Mouse (Mus musculus) limb, embryonic 11.5 days (tissue): ENCODE measurements around the gene Tekt3. TPM values are rescaled to one million over a fixed set of nuclear protein-coding genes. Genes with fewer than 3 reads are reported as not detected.

Experiments used
- ATAC-seq: fragments of 200-750 bp; cut with Nextera tagmentation; 2 replicates; pipeline ENCODE4 v1.8.0; 2017; ENCODE audit warnings: low read depth; ENCODE audit not compliant: insufficient number of reproducible peaks, low FRiP score, low TSS enrichment
- DNase-seq: peaks from one replicate; pipeline ENCODE4 v3.0.0-alpha.2; 2015; ENCODE audit warnings: low spot score
- H3K27ac ChIP-seq: fragments of 300-500 bp; sonication (generic); replicated peaks from 2 replicates; pipeline ENCODE4 v1.5.1; 2014; ENCODE audit warnings: low read depth, mild to moderate bottlenecking, low read length
- H3K27me3 ChIP-seq: fragments of 300-500 bp; sonication (generic); 2 replicates; pipeline ENCODE4 v1.6.1; 2014; ENCODE audit warnings: mild to moderate bottlenecking, low read length, mixed read lengths; ENCODE audit not compliant: control insufficient read depth, insufficient read depth
- H3K36me3 ChIP-seq: fragments of 300-500 bp; sonication (generic); 2 replicates; pipeline ENCODE4 v1.6.1; 2014; ENCODE audit warnings: mild to moderate bottlenecking, low read length, moderate library complexity, mixed read lengths; ENCODE audit not compliant: control insufficient read depth, insufficient read depth
- H3K4me1 ChIP-seq: fragments of 300-500 bp; sonication (generic); 2 replicates; pipeline ENCODE4 v1.6.1; 2014; ENCODE audit warnings: low read length, mixed read lengths; ENCODE audit not compliant: control insufficient read depth, insufficient read depth
- H3K4me2 ChIP-seq: fragments of 300-500 bp; sonication (generic); 2 replicates; pipeline ENCODE4 v1.6.1; 2014; ENCODE audit warnings: low read depth, mild to moderate bottlenecking, moderate library complexity; ENCODE audit not compliant: severe bottlenecking
- H3K4me3 ChIP-seq: fragments of 300-500 bp; sonication (generic); 2 replicates; pipeline ENCODE4 v1.5.1; 2014; ENCODE audit warnings: low read depth, low read length
- H3K9ac ChIP-seq: fragments of 300-500 bp; sonication (generic); 2 replicates; pipeline ENCODE4 v1.6.1; 2014; ENCODE audit warnings: mild to moderate bottlenecking, low read length
- H3K9me3 ChIP-seq: fragments of 300-500 bp; sonication (generic); 2 replicates; pipeline ENCODE4 v1.6.1; 2016; ENCODE audit warnings: low read length; ENCODE audit not compliant: control insufficient read depth
- WGBS: fragments of 180-500 bp; shearing (Covaris S2); extraction: QIAGEN DNeasy Blood & Tissue Kit; methylation state at CpG from one replicate; pipeline ENCODE4 v1.1.7; 2014; 5-methylcytosine and 5-hydroxymethylcytosine counted together
- polyA plus RNA-seq: library from polyadenylated mRNA; unstranded; fragments of >200 nt; fragmentation: Nextera tagmentation; extraction: Ambion mirVana; gene quantifications from 2 replicates; pipeline ENCODE4 v1.2.1, GENCODE M21; 2014

The Tekt3 gene
- polyA plus RNA-seq, 1 experiment from 2014 or later, result not detected

- ATAC-seq, result no peak
- no peak for DNase-seq
- no peaks in the 10 kb centered on the region for H3K4me1 ChIP-seq
- no peaks in the 10 kb centered on the region for H3K9me3 ChIP-seq
- H3K27me3 ChIP-seq, result no peaks in the 10 kb centered on the region
- no peak overlapping the region for H3K4me2 ChIP-seq
- no peak overlapping the region for H3K4me3 ChIP-seq
- no peak overlapping the region for H3K27ac ChIP-seq
- H3K36me3 ChIP-seq, result no peaks in the 10 kb centered on the region
- 90% methylated on average over 2 of the region's 2 CpGs for WGBS
- no peak overlapping the region for H3K9ac ChIP-seq
Measured at GRCm38 (mm10) chr11:63104026-63104425, 42.6 kb downstream of the Tekt3 start.

GRCm38 (mm10) chr11:63109230-63109775 lies 47.8 kb downstream of the Tekt3 start:
- H3K27ac ChIP-seq, result no peak overlapping the region
- 73% methylated on average over 1 of the region's 1 CpGs for WGBS
- no peaks in the 10 kb centered on the region for H3K27me3 ChIP-seq
- H3K4me3 ChIP-seq, result no peak overlapping the region
- DNase-seq (no peak), ATAC-seq (no peak)
- no peaks in the 10 kb centered on the region for H3K4me1 ChIP-seq
- no peaks in the 10 kb centered on the region for H3K36me3 ChIP-seq
- no peak overlapping the region for H3K4me2 ChIP-seq
- H3K9ac ChIP-seq, result no peak overlapping the region
- no peaks in the 10 kb centered on the region for H3K9me3 ChIP-seq

- no peaks in the 10 kb centered on the region for H3K27me3 ChIP-seq
- 90% methylated on average over 3 of the region's 3 CpGs for WGBS
- no peak for ATAC-seq
Measured at GRCm38 (mm10) chr11:63110329-63110728, 48.9 kb downstream of the Tekt3 start.

GRCm38 (mm10) chr11:63114807-63115641 lies 53.6 kb downstream of the Tekt3 start:
- Histone ChIP-seq H3K4me2 (no peak overlapping the region), H3K36me3 (no peaks in the 10 kb centered on the region), H3K9ac (no peak overlapping the region), H3K4me1 (no peaks in the 10 kb centered on the region), H3K9me3 (no peaks in the 10 kb centered on the region), H3K27ac (no peak overlapping the region), H3K4me3 (no peak overlapping the region), H3K27me3 (no peaks in the 10 kb centered on the region)
- 83% methylated on average over 8 of the region's 8 CpGs for WGBS
- no peak for DNase-seq
- ATAC-seq, result no peak

More at GRCm38 (mm10) chr11:63110329-63110728, 48.9 kb downstream of the Tekt3 start:
- no peaks in the 10 kb centered on the region for H3K4me1 ChIP-seq
- no peaks in the 10 kb centered on the region for H3K36me3 ChIP-seq
- H3K4me2 ChIP-seq, result no peak overlapping the region
- no peaks in the 10 kb centered on the region for H3K9me3 ChIP-seq
- H3K27ac ChIP-seq, result no peak overlapping the region
- no peak for DNase-seq
- no peak overlapping the region for H3K4me3 ChIP-seq
- no peak overlapping the region for H3K9ac ChIP-seq

- Histone ChIP-seq H3K27ac (no peak overlapping the region), H3K36me3 (no peaks in the 10 kb centered on the region), H3K4me3 (no peak overlapping the region), H3K9ac (no peak overlapping the region), H3K4me1 (no peaks in the 10 kb centered on the region), H3K4me2 (no peak overlapping the region), H3K9me3 (no peaks in the 10 kb centered on the region), H3K27me3 (no peaks in the 10 kb centered on the region)
- DNase-seq (no peak), ATAC-seq (no peak)
- WGBS, result 82% methylated on average over 5 of the region's 5 CpGs
Measured at GRCm38 (mm10) chr11:63116652-63117051, 55.2 kb downstream of the Tekt3 start.

- H3K4me2 ChIP-seq, result no peak overlapping the region
- H3K27me3 ChIP-seq, result no peaks in the 10 kb centered on the region
- ATAC-seq (no peak), DNase-seq (no peak)
- H3K4me3 ChIP-seq, result no peak overlapping the region
- WGBS, result 82% methylated on average over 1 of the region's 1 CpGs
- H3K36me3 ChIP-seq, result no peaks in the 10 kb centered on the region
- no peak overlapping the region for H3K27ac ChIP-seq
- H3K9me3 ChIP-seq, result no peaks in the 10 kb centered on the region
- no peaks in the 10 kb centered on the region for H3K4me1 ChIP-seq
- H3K9ac ChIP-seq, result no peak overlapping the region
Measured at GRCm38 (mm10) chr11:63117266-63117665, 55.8 kb downstream of the Tekt3 start.

GRCm38 (mm10) chr11:63119791-63120190 lies 58.3 kb downstream of the Tekt3 start:
- ATAC-seq (no peak), DNase-seq (no peak)
- H3K27ac ChIP-seq, result no peak overlapping the region
- H3K4me2 ChIP-seq, result no peak overlapping the region
- H3K9me3 ChIP-seq, result no peaks in the 10 kb centered on the region
- no peaks in the 10 kb centered on the region for H3K4me1 ChIP-seq
- H3K36me3 ChIP-seq, result no peaks in the 10 kb centered on the region
- H3K9ac ChIP-seq, result no peak overlapping the region
- no peaks in the 10 kb centered on the region for H3K27me3 ChIP-seq
- no peak overlapping the region for H3K4me3 ChIP-seq
- 89% methylated on average over 7 of the region's 7 CpGs for WGBS

GRCm38 (mm10) chr11:63122249-63122648 lies 60.8 kb downstream of the Tekt3 start:
- H3K4me1 ChIP-seq, result peaks cover 4% of the 10 kb centered on the region; the same call in 1 of the 2 replicates
- no peak overlapping the region for H3K27ac ChIP-seq
- DNase-seq (no peak), ATAC-seq (no peak)
- H3K9ac ChIP-seq, result no peak overlapping the region
- no peaks in the 10 kb centered on the region for H3K9me3 ChIP-seq
- WGBS, result 85% methylated on average over 2 of the region's 2 CpGs
- H3K27me3 ChIP-seq, result no peaks in the 10 kb centered on the region
- H3K4me3 ChIP-seq, result no peak overlapping the region
- H3K4me2 ChIP-seq, result no peak overlapping the region
- no peaks in the 10 kb centered on the region for H3K36me3 ChIP-seq
